Mouse (Mus musculus) heart, adult 18-20 months (tissue): ENCODE data around the gene Krt78. TPM values are rescaled to one million over a fixed set of nuclear protein-coding genes. Genes with fewer than 3 reads are reported as not detected.

Experiments used
- DNase-seq, 2 experiments: peaks; one replicate each; pipeline ENCODE4 v3.0.0; 2021 to 2022; ENCODE audit warnings: mixed read lengths in 1 of 2
- total RNA-seq, 2 experiments: library from RNA; stranded (reverse); gene quantifications; 2 replicates each; pipeline ENCODE4 v1.2.3; 2021

Gene Krt78
- total RNA-seq, 2 experiments from 2014 or later: 0.07 TPM; not detected in 1

DNA sequence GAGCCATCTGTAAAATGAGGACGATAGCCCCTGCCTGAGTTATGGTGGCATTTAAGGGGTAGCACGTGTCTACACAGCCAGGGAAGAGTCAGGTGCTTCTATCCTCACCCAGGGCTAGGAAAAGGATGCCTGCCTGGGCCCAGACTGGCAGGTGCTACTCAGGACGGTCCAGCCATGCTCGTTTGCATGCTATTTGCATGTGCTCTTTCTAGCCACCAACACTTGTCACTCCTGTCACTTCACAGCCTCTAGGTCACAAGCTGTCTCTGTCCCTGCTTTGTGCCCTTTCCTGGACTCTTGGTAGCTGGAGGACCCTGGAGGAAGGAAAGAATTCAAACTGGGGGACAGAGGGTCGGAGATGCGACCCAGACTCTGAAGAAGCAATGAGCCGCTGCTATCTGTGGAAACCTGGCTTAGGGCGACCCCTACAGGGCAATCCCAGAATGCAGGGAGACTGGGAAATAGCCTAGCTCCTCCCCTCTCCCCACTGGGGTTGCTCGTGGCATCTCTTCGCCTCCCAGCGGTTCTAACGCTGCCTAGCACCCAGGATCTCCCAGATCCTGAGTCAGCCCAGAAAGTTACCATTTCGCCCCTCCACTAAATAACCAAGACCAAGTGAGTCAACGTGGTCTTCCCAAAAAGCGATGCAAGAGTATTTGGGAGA lies 19.5 kb upstream of the Krt78 start:
- DNase-seq: peak; percentile 91 to 99

DNA sequence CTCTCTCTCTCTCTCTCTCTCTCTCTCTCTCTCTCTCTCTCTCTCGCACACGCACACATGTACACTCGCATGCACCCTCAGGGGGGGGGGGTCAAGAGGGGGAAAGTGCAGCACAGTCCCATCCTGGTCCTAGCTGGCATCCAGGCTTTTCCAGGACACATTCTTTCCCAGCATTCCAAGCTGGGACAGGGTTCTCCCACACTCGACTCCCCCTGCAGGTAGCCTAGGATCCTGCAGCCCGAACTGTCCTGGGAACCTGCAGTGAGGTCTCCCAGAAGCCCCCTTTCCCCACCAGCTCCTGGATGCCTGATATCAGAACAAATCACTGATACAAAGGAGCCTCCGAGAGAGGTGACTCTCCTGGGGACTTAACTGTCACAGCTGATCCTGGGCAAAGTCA lies 16.4 kb upstream of the Krt78 start:
- DNase-seq: peak in 1 of 2 experiments; percentile 62

DNA sequence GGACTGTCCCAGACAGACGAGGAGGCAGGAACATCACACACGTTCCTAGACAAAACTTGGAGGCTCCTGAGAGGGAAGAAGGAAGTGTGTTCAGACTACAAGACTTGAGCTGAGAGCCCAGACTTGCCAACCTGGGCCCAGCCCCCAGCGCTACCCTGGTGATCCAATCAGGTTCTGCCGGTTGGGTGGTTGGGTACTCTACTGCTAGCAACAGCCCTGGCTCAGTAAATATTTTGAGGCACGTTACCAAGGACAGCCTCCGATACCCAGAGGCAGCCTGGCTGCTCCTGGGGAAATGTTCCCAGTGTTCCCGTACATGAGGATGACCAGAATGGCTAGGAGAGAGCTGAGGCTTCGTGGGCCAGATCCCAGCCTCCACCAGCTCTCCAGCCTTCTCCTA lies 12.7 kb upstream of the Krt78 start:
- DNase-seq: peak; percentile 49 to 51

DNA sequence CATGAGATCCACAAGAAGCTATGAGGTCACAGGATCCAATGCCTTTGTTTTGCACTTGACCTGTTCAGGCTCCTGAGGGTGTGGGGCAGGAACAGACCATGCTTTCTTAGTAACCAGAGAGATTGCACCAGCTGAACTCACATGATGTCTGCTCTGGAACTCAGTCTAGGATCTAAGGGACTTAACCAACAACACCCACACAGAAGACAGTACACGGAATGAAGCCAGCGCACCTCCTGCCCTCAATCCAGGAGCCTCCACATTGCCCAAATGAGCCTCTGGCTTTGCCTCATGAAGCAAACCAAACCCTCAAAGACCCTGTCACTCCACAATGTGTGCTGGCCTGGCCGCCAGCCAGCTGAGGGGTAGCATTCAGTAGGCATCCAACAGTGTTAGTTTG lies 4.8 kb upstream of the Krt78 start:
- DNase-seq: no peak

DNA sequence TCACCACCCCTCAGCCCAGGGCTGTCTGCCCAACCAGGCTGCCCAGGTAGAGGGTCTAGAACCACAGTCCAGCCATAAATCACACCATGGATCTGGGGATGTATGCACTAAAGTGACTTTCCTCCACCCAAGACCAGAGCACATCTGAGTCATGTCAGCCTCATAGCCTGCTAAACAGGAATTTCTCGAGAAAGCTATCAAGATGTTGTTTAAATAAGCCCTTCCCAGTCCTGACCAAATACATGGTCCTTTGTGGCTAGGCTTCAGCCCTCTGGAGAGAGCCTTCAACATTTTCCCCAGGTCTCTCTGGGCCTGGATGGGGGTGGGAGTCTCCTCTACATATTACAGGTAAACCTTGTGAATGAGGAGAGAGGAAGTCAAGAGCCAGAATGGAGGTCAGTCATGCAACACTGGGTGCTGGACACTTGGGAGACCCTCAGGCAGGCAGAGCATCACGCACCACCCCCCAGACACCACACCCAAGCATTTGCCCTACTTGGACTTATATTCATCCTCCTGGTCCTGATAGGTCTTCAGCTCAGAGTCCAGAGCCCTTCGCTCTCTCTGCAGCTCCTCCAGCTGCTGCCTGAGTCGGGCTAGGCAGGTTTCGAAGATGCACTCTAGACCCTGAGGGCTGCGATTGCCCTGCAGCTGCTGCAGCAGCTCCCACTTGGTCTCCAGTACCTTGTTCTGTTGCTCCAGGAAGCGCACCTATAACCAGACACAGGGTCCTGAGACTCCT lies 1.2 kb downstream of the Krt78 start:
- DNase-seq: no peak

DNA sequence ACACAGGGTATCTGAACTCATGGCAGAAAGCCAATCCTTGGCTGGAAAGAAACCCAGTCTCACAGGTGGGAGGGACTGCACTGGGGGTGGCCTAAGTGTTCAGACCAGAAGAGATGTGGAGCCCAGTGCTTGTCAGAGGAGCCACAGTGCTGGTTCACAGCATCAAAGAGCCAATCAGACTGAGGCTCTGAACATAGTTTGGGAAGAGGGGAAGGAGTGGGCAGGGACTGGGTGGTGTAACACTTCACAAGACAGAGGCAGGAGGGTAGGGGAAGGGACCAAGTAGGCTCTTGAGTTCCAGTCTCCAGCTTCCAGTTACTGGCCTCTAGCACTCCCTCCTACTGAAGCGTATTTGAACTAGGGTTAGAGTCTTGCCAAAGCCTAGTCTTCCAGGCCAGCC lies 8.7 kb downstream of the Krt78 start:
- DNase-seq: no peak

DNA sequence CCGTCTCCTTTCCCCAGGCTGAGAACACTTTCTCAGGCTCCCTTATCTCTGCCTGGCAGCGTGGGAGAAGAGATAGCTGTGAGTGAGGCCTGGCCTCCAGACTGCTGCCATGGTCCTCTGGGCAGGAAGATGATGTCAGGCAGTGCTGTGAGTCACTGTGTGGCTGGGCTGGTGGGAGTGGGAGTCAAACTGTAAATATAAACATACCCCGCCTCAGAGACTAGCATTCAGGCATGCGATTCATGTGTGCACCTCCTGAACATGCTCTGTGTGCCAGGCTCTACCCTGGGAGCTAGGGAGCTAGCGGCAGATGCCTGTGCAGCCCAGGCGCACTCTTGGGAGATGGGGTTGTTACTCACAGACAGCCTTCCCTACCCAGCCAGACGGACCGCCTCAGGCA lies 12.1 kb downstream of the Krt78 start:
- DNase-seq: peak; percentile 13 to 17

DNA sequence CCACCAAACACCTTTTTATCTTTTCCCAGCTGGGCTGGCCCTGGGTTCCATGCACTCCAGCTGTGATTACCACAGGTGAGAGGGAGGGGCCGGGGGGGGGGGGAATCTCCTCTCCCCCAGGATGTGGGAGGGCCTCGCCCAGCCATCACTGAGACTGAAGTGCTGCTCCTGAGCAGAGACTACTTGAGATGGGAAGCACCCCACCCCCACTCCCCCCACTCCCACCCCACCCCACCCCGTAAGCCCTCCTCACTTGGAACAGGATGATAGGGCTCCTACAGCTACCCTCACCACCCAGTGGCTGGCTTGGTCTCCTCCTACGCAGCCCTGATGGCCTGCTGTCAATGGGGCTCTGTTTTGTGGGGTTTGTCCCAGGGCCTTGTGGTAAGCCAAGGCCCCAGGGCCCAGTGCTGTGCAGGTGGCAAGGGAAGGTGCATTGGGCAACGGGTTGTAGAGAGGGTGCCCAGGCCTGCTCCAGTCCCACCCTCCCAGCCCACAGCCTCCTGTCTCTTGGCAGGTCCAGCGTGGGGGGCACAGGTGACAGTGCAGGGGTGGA lies 13.7 kb downstream of the Krt78 start, which contains the start of gene Krt79:
Gene Krt79, minus strand, starts transcription at position 51 of the 556 bp plus-strand sequence.
- no peak for DNase-seq

DNA sequence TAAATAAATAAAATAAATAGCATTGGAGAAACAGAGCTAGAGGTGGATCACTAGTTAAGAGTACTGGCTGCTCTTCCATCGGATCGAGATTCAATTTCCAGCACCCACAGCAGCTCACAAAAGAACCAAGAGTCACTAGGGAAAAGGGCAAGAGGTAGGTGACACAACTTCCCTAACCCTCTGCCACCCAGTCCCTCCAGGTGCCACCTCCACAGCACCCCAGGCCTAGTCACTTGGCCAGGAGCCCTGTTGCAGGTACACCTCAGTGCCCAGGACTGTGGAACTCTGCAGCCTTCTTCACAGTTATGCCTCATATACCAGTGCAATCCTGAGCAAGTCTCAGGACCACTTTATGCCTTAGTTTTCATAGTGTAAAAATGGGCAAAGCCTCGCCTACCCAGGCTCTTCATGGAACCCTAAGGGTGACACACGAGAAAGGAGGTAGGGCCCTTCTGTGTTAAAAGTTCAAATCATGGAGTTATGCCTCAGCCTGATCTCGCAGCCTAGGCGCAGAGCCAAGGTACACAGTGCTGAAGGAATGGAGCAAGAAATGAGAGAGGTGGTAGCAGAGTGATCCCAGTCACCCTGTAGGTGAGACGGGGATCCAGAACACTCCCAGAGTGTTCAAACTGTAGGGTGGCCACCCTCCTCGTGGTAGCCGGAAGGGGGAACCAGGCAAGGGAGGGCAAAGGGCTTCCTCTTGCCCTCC lies 15.3 kb downstream of the Krt78 start:
- DNase-seq: no peak

DNA sequence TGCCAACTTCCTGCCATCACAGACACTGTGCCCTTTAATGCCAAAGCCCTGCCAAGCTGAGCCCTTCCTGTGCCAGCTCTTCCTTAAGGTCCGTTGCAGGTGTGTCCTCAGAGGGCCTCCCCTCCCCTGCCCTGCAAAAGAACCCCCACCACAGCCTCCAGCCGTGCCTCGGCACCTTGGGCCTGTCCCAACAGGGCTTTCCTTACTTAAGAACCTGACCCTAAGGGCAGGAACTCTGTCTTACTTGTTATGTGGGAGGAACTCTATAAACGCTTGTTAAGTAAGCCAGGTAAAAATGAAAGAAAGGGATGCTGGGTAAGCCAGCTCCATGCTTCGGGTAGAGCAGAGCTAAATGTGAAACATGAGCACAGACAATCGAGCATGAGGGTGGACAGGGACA lies 21.1 kb downstream of the Krt78 start:
- DNase-seq: no peak

DNA sequence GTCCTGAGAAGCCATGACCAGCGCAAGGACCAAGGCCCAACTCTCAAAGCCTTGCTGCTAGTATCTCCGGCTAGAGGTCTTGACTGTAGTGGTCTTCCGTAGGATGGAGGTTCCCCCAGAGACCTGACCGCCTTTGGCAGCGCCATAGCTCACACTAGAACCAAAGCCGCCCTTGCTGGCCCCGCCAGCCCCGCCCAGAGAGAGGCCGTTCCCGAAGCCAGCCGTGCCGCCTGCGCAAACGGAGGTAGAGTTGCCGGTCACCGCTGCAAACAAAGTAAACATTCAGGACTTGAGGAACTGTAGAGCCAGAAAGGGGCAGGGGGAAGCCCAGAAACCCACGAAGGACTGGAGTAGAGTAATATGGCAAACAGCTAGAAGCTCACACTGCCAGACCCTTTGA lies 24.4 kb downstream of the Krt78 start:
- DNase-seq: peak in 1 of 2 experiments; percentile 19

DNA sequence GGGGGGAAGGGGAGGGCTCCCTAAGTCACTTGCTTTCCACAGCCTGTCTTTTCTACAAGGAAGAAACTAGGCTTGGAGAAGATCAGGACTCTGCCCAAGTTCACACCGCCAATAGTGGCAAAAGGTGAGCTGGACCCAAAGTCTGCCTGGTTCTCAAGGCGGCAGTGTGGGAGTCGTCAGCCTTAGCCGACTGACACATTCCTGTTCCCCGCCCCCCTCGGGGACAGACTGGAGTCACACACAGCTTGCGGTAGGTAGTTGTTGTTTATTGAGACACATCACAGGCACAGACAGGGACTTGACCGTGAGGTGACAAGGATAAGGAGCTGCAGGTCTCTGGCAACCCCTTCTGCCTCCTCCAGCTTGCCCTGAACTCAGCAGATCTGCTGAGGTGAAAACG lies 25.0 kb downstream of the Krt78 start:
- DNase-seq: no peak

DNA sequence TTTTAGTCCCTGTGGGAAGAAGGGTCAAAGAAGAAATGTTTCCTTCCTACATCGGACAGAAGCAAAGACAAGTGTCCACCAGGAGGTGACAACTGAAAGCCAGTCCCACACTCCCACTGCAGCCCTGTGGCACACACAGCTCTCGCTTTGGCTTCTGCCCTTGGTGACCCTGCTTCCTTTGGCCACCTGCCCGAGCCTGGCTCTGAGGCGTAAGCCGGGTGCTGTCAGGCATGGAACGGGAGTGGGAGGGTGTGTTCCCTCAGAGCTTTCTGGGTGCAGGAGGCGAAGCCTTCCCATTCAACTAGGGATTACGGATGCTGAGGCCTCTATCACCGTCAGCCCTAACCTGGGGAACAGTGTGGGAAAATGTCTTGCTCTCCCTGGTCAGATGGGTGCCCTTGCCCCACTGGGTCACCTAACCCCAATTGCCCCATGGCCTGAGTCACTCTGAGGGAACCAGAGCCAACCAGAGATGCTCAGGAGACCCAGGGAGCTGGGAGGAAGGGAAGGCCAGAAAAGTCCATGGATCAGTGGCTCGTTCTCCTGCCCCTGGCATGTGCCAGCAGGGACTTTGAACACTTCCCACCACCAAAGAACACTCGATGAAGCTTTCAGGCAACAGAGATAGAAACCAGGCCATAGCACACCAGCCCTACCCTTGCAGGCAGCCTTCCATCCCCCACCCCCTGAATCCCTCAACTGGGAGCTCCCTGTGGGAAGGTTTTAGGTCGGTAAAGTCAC lies 26.6 kb downstream of the Krt78 start:
- peak; percentile 28 to 30 for DNase-seq

DNA sequence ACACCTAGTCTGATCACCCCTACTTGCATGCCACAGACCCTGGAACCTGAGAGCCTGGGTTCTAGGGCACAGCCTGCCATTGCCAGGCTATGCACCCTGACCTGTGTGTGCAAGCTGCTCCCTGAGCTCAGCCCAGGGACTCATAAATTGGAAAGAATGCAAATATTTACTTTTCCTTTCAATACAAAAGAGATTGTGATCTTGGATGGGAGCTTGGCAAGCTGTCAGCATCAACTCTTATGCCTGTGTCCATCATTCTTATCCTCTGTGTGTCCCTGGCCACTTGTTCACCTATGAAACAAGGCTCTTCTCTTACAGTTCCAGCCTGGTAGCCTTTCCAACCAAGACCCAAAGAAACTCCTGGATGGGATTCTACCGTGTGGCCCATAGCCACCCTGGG lies 29.0 kb downstream of the Krt78 start:
- no peak for DNase-seq

DNA sequence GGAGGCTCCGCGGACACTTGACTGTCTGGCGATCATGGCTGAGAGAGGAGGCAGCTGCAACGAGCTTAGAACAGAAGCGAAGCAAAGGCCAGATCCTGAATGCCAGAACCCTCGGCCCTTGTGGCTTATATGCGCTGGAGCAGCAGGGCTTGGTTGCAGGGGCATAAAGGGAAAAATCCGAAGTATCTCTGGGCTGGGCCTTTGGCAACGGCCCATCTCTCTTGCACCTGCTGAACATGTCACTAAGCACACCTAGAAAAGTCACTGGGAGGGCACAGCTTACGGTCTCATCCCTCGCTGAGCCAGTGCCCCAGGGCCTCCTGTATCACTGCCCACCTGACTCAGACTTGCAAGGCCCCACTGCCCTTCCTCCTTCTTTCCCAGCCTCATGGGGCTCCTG lies 29.5 kb downstream of the Krt78 start, which contains the start of gene Krt4:
Gene Krt4, minus strand, starts transcription at position 101 of the 400 bp plus-strand sequence.
- no peak for DNase-seq

DNA sequence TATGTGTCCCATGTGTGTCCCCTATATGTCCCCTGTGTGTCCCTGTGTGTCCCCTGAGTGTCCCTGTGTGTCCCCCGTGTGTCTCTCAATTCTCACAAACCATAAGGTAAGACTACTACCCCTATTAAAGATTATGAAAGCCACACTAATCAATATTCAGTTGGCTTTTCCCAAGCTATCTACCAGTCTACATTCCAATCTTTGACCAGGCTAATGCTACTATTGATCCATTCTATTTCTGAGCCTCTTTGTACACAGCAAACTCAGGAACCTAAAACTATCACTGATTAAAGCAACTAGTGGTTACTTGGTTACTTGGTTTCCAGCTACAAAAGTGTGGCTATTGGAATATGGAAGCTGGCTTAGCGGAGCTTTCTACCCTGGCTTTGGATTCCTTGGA lies 31.8 kb downstream of the Krt78 start:
- DNase-seq: no peak

DNA sequence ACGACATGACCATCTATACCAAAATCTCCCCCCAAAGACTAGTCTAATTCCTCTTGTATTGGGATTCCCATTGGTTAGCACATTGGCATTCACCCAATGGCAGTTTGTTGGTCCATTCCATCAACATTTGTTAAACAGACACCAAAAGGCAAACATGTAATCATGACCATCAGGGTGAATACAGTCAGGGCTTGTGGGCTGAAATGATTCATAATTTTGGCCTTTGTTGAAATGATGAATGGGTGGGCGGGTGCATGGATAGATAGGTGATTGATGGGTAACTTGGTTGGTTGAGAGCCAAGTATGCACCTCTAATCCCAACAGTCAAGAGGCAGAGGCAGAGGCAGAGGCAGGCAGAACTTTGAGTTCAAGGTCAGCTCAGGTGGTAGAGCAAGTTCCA lies 38.0 kb downstream of the Krt78 start:
- DNase-seq: no peak

DNA sequence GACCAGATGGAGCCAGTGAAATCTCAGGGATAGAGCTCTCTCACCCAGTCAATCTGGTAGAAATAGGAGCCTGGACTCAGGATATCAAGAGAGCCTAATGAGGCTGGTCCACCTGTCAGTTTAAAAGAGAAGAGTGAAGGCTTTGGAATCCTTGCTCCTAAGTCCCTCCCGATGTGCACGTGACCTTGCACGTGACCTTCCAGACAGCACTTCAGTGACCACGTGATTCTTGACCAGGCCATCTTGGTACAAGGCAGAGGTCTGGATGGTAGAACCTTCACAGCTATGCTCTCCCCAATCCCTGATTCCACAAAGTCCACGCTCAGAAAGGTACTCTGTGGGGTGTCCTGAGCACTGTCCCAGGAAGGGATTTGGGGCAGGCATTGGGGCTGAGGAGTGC lies 49.2 kb downstream of the Krt78 start:
- DNase-seq: no peak

DNA sequence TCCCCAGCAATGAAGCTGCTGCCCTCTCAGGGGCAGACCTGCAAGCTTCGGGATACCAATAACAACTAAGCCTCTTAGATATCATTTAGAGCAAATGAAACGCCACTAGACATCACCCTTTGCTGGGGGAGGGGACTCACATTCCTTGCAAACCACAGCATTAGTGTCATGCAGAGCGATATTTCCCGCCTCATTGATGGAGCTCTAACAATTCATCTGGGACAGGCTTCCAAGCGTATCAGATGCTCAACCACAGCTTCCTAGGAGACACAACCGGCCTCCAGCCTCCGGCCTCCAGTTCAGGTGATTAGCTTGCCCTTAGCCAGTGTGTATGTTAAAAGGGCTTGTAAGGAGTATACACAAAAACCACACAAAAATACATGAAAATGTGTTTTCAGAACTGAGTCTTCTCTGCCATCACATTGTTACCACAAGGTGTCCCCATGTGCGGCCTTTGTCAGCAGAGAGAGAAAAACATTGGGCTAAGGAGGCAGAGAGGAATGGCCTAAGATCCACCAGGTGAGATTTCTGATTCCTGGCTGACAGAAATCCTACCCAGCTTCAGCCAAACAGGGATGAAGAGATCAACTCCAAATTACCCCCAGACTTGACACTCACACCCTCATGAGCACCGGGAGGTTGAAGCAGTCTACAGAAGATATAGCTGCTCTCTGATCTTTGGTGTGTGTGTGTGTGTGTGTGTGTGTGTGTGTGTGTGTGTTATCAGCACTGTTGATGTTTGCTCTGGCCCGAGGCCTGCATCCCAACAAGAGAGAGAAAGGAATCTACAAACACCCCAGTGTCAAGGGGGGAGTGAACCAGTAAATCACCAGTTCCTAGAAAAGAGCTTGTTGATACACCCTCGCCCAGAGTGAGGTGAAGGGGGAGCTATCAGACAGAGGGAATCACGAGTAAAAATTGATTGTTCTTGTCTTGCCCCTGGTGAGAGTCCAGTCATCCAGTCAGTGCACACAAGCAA lies 51.6 kb downstream of the Krt78 start:
- no peak for DNase-seq
